Mouse (Mus musculus) embryo, embryonic 10 days (tissue): ENCODE measurements at regions not wholly inside any gene's neighbourhood (a gene's known extent, or its start where the extent isn't known, plus 50 kb on each side); places are given as distances from the start of the nearest gene placed in this dataset.
"Not testable (repeated sequence)": the region's sequence is repeated elsewhere in the genome, so short reads cannot be mapped to it uniquely, and the experiment has no call there.

Experiments used
- DNase-seq: peaks from one replicate; pipeline ENCODE4 v3.0.0-alpha.2; 2015; ENCODE audit warnings: low spot score

- no peak for DNase-seq
These were observed 60.2 kb downstream of the Scg2 start for GRCm38 (mm10) chr1:79379736-79380135.

GRCm38 (mm10) chr1:79374811-79375210 is 65.1 kb downstream of the Scg2 start:
- DNase-seq = no peak

GRCm38 (mm10) chr1:79357291-79358045 is 82.5 kb downstream of the Scg2 start:
- DNase-seq = no peak

- DNase-seq = no peak
These were observed 93.4 kb downstream of the Scg2 start for GRCm38 (mm10) chr1:79346511-79346910.

- DNase-seq = no peak
These were observed 104.3 kb downstream of the Scg2 start for GRCm38 (mm10) chr1:79335480-79336114.

GRCm38 (mm10) chr1:79317194-79317593 is 122.7 kb downstream of the Scg2 start:
- DNase-seq = no peak

- peak; percentile 9 for DNase-seq
These were observed 125.1 kb downstream of the Scg2 start for GRCm38 (mm10) chr1:79314774-79315173.

GRCm38 (mm10) chr1:79312153-79312552 is 127.8 kb downstream of the Scg2 start:
- no peak for DNase-seq

GRCm38 (mm10) chr1:79303602-79304001 is 136.3 kb downstream of the Scg2 start:
- no peak for DNase-seq

GRCm38 (mm10) chr1:79299639-79300038 is 140.3 kb downstream of the Scg2 start:
- DNase-seq = no peak

GRCm38 (mm10) chr1:79259726-79260125 is 180.2 kb downstream of the Scg2 start:
- no peak for DNase-seq

- no peak for DNase-seq
These were observed 226.9 kb downstream of the Scg2 start for GRCm38 (mm10) chr1:79212970-79213369.

- DNase-seq = no peak
These were observed 227.4 kb downstream of the Scg2 start for GRCm38 (mm10) chr1:79212471-79212870.

GRCm38 (mm10) chr1:79211981-79212380 is 227.9 kb downstream of the Scg2 start:
- DNase-seq = not testable (repeated sequence)

GRCm38 (mm10) chr1:79207207-79207606 is 232.7 kb downstream of the Scg2 start:
- no peak for DNase-seq

GRCm38 (mm10) chr1:79197682-79198081 is 242.2 kb downstream of the Scg2 start:
- DNase-seq = no peak

- DNase-seq = no peak
These were observed 248.9 kb downstream of the Scg2 start for GRCm38 (mm10) chr1:79191031-79191430.

GRCm38 (mm10) chr1:79183534-79184411 is 256.1 kb downstream of the Scg2 start:
- no peak for DNase-seq

GRCm38 (mm10) chr1:79144113-79144512 is 295.8 kb downstream of the Scg2 start:
- no peak for DNase-seq
